Mouse (Mus musculus) intestine, embryonic 16.5 days (tissue): ENCODE data around the gene Six4. TPM values are rescaled to one million over a fixed set of nuclear protein-coding genes. Genes with fewer than 3 reads are reported as not detected.
"Not testable (repeated sequence)": the region's sequence is repeated elsewhere in the genome, so short reads cannot be mapped to it uniquely, and the experiment has no call there.

Experiments
- ATAC-seq: fragments of 200-750 bp; cut with Nextera tagmentation; 2 replicates; pipeline ENCODE4 v1.8.0; 2017; ENCODE audit warnings: moderate TSS enrichment, moderate library complexity
- H3K27ac ChIP-seq: fragments of 300-500 bp; sonication (generic); 2 replicates; pipeline ENCODE4 v1.5.1; 2014; ENCODE audit warnings: mild to moderate bottlenecking, low read length
- H3K27me3 ChIP-seq: fragments of 300-500 bp; sonication (generic); replicated peaks from 2 replicates; pipeline ENCODE4 v1.6.1; 2014; ENCODE audit warnings: low read length, control low read depth, mixed read lengths; ENCODE audit not compliant: control insufficient read depth, insufficient read depth
- H3K36me3 ChIP-seq: fragments of 300-500 bp; sonication (generic); 2 replicates; pipeline ENCODE4 v1.6.1; 2014; ENCODE audit warnings: low read length, control low read depth; ENCODE audit not compliant: control insufficient read depth, insufficient read depth
- H3K4me1 ChIP-seq: fragments of 300-500 bp; sonication (generic); 2 replicates; pipeline ENCODE4 v1.6.1; 2014; ENCODE audit warnings: low read length, control low read depth, mixed read lengths; ENCODE audit not compliant: control insufficient read depth, insufficient read depth
- H3K4me2 ChIP-seq: fragments of 300-500 bp; sonication (generic); 2 replicates; pipeline ENCODE4 v1.6.1; 2014; ENCODE audit warnings: low read depth, low read length, control low read depth
- H3K4me3 ChIP-seq: fragments of 300-500 bp; sonication (generic); 2 replicates; pipeline ENCODE4 v1.5.1; 2014; ENCODE audit warnings: mild to moderate bottlenecking, low read length
- H3K9ac ChIP-seq: fragments of 300-500 bp; sonication (generic); 2 replicates; pipeline ENCODE4 v1.6.1; 2014; ENCODE audit warnings: low read depth, low read length
- H3K9me3 ChIP-seq: fragments of 300-500 bp; sonication (generic); 2 replicates; pipeline ENCODE4 v1.6.1; 2016; ENCODE audit warnings: low read length, control low read depth; ENCODE audit not compliant: control insufficient read depth
- WGBS: fragments of 180-500 bp; shearing (Covaris S2); extraction: QIAGEN DNeasy Blood & Tissue Kit; methylation state at CpG from one replicate; pipeline ENCODE4 v1.1.7; 2014; 5-methylcytosine and 5-hydroxymethylcytosine counted together
- polyA plus RNA-seq: library from polyadenylated mRNA; unstranded; fragments of >200 nt; fragmentation: Nextera tagmentation; extraction: Ambion mirVana; gene quantifications from 2 replicates; pipeline ENCODE4 v1.2.1, GENCODE M21; 2015

Six4 gene
- 0.20 and 0.24 TPM in 2 replicates for polyA plus RNA-seq

- no peak within 1 kb of the TSS for H3K27ac ChIP-seq
- H3K9ac ChIP-seq: peak within 1 kb of the TSS; percentile 69
- peaks cover 19% of the 10 kb centered on the region for H3K4me1 ChIP-seq
- no peaks in the 10 kb centered on the region for H3K36me3 ChIP-seq
- peak within 1 kb of the TSS; percentile 69 for H3K4me3 ChIP-seq
- peak within 1 kb of the TSS; percentile 100 for H3K4me2 ChIP-seq
- H3K9me3 ChIP-seq: no peaks in the 10 kb centered on the region
- ATAC-seq: peak; percentile 85
- H3K27me3 ChIP-seq: peaks cover 3% of the 10 kb centered on the region
- 0% methylated on average over 19 of the region's 20 CpGs for WGBS
Measured at GRCm38 (mm10) chr12:73113196-73113595, at the start of gene Six4. TSS of gene Six4 (minus strand) at chr12:73113456.

- WGBS: 75% methylated on average over 13 of the region's 13 CpGs
- H3K4me1 ChIP-seq: no peaks in the 10 kb centered on the region
- H3K4me2 ChIP-seq: no peak overlapping the region
- 0 out of 2 replicates have a peak, but pooled peaks cover 3% of the 10 kb centered on the region for H3K9me3 ChIP-seq
- no peaks in the 10 kb centered on the region for H3K27me3 ChIP-seq
- no peak overlapping the region for H3K4me3 ChIP-seq
- no peaks in the 10 kb centered on the region for H3K36me3 ChIP-seq
- no peak overlapping the region for H3K9ac ChIP-seq
- no peak for ATAC-seq
- H3K27ac ChIP-seq: no peak overlapping the region
Measured at GRCm38 (mm10) chr12:73162408-73163181, 49.3 kb upstream of the Six4 start.

GRCm38 (mm10) chr12:73160341-73160740, 47.1 kb upstream of the Six4 start:
- no peak for ATAC-seq
- no peaks in the 10 kb centered on the region for H3K4me1 ChIP-seq
- H3K9me3 ChIP-seq: 0 out of 2 replicates have a peak, but pooled peaks cover under 1% of the 10 kb centered on the region
- no peak overlapping the region for H3K4me3 ChIP-seq
- H3K36me3 ChIP-seq: no peaks in the 10 kb centered on the region
- no peak overlapping the region for H3K9ac ChIP-seq
- H3K27ac ChIP-seq: no peak overlapping the region
- 51% methylated on average over 4 of the region's 4 CpGs for WGBS
- no peaks in the 10 kb centered on the region for H3K27me3 ChIP-seq
- H3K4me2 ChIP-seq: no peak overlapping the region

- Histone ChIP-seq H3K27me3 (no peaks in the 10 kb centered on the region), H3K9me3 (no peaks in the 10 kb centered on the region), H3K27ac (no peak overlapping the region), H3K4me2 (no peak overlapping the region), H3K4me1 (no peaks in the 10 kb centered on the region), H3K4me3 (no peak overlapping the region), H3K9ac (no peak overlapping the region), H3K36me3 (no peaks in the 10 kb centered on the region)
- WGBS: 69% methylated on average over 4 of the region's 4 CpGs
- ATAC-seq: no peak
Measured at GRCm38 (mm10) chr12:73154150-73154549, 40.9 kb upstream of the Six4 start.

- 91% methylated on average over 5 of the region's 5 CpGs for WGBS
- not testable (repeated sequence) for ATAC-seq
Measured at GRCm38 (mm10) chr12:73151038-73151437, 37.8 kb upstream of the Six4 start.

GRCm38 (mm10) chr12:73147236-73147635, 34.0 kb upstream of the Six4 start:
- 66% methylated on average over 3 of the region's 3 CpGs for WGBS
- H3K27me3 ChIP-seq: no peaks in the 10 kb centered on the region

More at GRCm38 (mm10) chr12:73151038-73151437, 37.8 kb upstream of the Six4 start:
- H3K4me1 ChIP-seq, H3K4me3 ChIP-seq, H3K9me3 ChIP-seq, H3K36me3 ChIP-seq, H3K27ac ChIP-seq, H3K4me2 ChIP-seq, H3K27me3 ChIP-seq, H3K9ac ChIP-seq: not testable (repeated sequence)

GRCm38 (mm10) chr12:73140732-73141131, 27.5 kb upstream of the Six4 start:
- no peaks in the 10 kb centered on the region for H3K4me1 ChIP-seq
- H3K9me3 ChIP-seq: no peaks in the 10 kb centered on the region
- 79% methylated on average over 3 of the region's 3 CpGs for WGBS
- no peak overlapping the region for H3K4me3 ChIP-seq
- no peak overlapping the region for H3K4me2 ChIP-seq
- H3K36me3 ChIP-seq: no peaks in the 10 kb centered on the region
- no peaks in the 10 kb centered on the region for H3K27me3 ChIP-seq
- no peak for ATAC-seq
- no peak overlapping the region for H3K27ac ChIP-seq
- H3K9ac ChIP-seq: no peak overlapping the region

More at GRCm38 (mm10) chr12:73147236-73147635, 34.0 kb upstream of the Six4 start:
- Histone ChIP-seq H3K9ac (no peak overlapping the region), H3K4me1 (no peaks in the 10 kb centered on the region), H3K27ac (no peak overlapping the region), H3K9me3 (no peaks in the 10 kb centered on the region), H3K4me3 (no peak overlapping the region), H3K4me2 (no peak overlapping the region), H3K36me3 (no peaks in the 10 kb centered on the region)
- no peak for ATAC-seq

- H3K27ac ChIP-seq: no peak overlapping the region
- H3K4me1 ChIP-seq: peaks cover 3% of the 10 kb centered on the region; the same call in 1 of the 2 replicates
- no peak overlapping the region for H3K9ac ChIP-seq
- H3K4me2 ChIP-seq: no peak overlapping the region
- no peak overlapping the region for H3K4me3 ChIP-seq
- WGBS: 75% methylated on average over 4 of the region's 4 CpGs
- no peak for ATAC-seq
- no peaks in the 10 kb centered on the region for H3K27me3 ChIP-seq
- no peaks in the 10 kb centered on the region for H3K36me3 ChIP-seq
- no peaks in the 10 kb centered on the region for H3K9me3 ChIP-seq
Measured at GRCm38 (mm10) chr12:73125250-73125649, 12.0 kb upstream of the Six4 start.

GRCm38 (mm10) chr12:73123093-73124041, 10.1 kb upstream of the Six4 start, which contains the start of gene Mnat1:
TSS of gene Mnat1 (plus strand) at chr12:73123717.
- peak within 1 kb of the TSS; percentile 81 for H3K4me3 ChIP-seq
- peak; percentile 85 for ATAC-seq
- H3K4me2 ChIP-seq: peak within 1 kb of the TSS; percentile 48
- H3K9ac ChIP-seq: peak within 1 kb of the TSS; percentile 80
- no peaks in the 10 kb centered on the region for H3K9me3 ChIP-seq
- 0 out of 2 replicates have a peak within 1 kb of the TSS, but pooled peaks have one; percentile 41 for H3K27ac ChIP-seq
- H3K36me3 ChIP-seq: no peaks in the 10 kb centered on the region
- H3K4me1 ChIP-seq: peaks cover 3% of the 10 kb centered on the region; the same call in 1 of the 2 replicates
- H3K27me3 ChIP-seq: no peaks in the 10 kb centered on the region
- 1% methylated on average over 23 of the region's 23 CpGs for WGBS
